Mouse (Mus musculus): ENCODE measurements around the gene 1700001C02Rik.

Gene 1700001C02Rik

DNA sequence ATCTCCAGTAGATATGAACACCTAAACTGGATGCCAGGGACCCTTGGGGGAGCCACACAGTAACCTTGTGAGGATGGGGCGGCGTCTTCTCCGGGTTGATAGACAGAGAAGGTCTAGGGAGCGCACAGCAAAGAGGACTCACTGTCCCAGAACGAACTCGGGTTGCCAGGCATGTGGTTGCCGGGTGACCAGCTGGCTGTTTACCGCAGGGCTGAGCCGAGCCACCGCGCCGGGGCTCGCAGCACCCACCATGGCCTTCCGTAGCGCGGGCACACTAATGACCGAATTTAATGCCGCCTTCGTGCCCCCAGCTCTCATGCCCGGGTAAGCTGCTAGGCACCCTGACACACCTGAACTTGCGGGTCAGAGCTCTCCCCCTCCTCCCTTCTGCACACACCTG, at the start of gene 1700001C02Rik:
Gene 1700001C02Rik (plus strand): TSS at position 187 of the 400 bp plus-strand sequence.
- DNase-seq = no peak

DNA sequence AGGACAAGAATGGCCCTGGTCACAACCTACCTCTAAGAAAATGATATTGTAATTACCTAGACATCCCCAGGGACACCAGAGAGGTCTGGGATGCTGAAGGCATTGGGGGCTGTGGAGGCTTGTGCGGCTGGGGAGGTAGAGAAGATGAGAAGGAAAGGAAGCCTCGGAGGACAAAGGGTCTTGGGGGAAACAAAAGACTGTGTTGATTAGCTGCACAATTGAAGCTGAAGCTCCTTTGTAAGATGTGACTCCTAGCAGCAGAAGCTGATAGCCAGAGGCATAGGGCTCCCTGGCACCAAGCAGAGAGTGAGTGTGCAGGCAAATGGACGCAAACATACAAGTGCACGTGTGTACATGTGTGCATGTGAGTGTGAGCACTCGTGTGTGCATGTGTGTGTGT, 49.2 kb upstream of the 1700001C02Rik start:
- DNase-seq = no peak

DNA sequence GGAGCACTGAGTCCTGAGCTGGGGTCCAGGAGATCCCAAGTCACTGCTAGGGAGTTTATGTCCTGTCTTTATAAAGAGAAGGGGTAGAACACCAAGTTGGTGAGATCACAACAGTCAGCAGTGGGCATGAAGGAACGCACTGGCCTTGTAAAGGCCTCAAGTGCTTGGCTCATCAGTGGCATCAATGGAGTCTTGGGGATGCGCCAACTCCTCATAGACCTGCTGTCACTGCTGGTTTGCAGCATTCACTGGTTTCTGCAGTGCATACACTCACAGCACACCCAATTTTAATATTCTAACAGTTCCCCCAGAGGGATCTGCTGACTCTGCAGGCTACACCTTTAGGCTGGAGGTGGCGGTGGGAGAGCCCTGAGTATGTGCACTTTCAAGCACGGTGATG, 42.7 kb upstream of the 1700001C02Rik start:
- no peak for DNase-seq

DNA sequence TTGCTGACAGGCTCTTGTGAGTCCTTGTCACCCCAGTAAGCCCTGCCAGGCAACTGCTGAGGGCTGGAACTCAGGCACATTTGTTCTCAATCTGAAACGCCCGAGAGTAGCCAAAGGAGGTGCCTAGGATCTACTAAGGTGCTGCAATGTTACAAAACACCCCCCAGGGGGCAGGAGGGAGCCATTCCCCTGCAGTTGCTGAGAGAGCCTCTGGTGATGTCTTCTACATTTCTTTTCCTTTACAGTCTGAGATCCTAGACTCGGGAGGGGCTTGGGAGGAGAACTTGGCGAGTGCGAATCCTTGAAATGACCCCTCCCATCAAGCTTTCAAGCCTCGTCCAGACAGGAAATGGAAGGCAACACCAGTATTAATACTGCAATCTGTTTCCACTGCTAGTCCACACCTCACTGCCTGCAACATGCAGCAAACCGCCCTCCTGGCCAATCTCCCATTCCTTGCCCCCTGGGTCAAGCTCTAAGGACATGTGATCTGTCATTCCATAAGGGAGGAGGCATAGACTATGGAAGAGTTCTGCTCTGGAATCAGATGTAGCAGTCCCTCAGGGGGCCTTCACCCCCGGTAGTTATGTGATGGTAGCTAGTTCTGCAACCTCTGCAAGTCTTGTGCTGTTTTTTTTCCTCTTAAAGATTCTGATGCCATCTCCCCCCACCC, 42.1 kb upstream of the 1700001C02Rik start:
- DNase-seq = peak; percentile 36

DNA sequence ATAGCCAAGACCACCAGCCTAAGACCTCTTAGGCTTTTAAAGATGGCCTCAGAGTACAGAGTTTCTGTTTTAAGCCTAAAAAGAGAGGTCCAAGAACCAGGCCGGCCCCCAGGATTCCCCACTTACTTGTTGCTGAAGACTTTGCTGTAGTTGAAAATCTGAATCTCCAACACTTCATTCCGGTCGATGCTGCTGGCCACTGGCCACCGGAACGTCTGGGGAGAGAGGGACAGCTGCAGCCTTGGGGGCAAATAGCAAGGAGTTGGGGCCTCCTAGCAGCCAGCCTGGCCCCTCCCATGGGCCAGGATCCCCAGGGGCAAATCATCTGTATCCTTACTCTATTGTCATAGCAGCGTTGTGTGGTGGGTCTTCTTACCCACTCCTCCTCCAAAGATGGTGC, 38.4 kb upstream of the 1700001C02Rik start:
- no peak for DNase-seq

DNA sequence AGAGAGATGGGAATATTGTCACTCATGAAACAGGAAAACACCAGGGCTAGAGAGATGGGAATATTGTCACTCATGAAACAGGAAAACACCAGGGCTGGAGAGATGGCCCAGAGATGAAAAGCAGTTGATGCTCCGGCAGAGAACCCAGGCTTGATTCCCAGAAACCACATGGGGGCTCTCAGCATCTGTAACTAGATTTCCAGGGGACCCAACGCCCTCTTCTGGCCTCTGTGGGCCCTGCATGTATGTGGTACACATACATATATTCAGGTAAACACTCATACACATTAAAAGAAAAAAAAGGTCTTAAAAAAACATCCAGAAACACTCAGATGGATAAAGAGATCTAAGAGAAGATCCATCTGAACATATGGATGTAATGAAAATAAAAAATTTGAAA, 26.9 kb upstream of the 1700001C02Rik start:
- no peak for DNase-seq

DNA sequence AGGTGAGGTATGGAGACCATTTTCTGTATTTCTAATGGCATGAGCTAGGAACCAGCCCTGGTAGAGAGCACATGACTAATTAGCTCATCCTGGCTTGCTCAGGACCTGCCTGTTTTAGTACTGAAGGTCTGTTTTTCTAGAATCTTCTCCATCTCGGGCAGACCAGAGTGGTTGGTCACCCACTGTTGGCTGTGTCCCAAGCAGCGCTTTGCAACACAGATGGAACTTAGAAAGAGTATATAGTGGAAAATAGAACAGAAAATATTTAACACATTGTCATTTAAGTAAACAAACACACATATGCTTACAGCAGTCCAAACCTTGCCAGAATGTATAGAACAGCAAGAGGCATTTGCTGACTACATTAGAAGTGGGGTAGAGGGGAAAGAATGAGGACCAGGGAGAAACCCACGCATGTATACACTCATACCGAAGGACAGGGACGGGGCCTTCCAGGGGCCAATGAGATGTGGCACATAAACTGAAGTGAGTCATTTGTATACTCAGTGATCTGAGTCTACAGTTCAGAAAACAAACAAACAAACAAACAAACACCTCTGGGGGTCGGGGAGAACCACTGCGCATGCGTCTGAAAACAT, 25.4 kb upstream of the 1700001C02Rik start:
- no peak for DNase-seq

DNA sequence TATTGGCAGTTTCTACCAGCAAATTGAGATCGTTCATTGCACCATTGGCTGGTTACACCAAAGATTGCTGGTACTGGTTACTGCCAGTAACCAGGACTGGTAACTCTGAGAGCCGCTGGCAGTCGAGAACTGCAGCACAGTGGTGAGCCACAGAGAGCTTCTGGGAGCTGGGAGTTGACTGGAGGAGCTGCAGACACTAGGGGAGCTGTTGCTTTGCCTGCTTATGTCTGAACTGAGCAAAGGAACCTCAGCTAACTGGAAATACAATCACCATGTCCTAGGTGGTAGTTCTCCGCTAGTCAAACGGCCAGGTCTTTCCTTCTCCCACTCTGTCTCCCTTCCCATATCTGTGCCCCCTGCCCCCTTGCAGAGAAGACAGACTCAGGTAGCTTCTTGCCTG, 23.7 kb upstream of the 1700001C02Rik start:
- no peak for DNase-seq

DNA sequence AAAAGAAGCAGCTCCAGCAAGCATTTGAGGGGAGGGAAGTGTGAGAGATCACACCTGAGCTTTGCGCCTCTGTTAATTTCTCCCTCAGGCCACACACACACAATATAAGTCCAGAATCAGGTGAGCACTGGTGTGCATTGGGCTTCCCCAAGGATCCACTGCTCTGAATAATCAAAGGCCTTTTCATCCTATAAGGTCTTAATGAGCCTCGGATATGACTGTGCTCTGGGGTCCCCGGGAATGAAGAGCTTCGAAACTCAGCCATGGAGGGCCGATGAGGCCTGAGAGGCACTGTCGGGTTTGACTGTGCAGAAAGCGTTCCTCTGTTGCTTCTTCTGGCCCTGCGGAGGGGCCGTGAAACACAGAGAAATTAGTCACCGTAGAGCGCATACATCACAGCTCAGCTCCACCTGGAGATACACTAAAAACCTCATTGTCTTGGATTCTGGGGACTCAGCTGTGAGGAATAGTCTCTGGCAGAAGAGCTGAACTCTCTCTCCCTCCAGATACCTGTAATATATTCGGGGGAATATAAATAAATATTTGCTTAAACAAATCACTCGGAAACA, 21.4 kb upstream of the 1700001C02Rik start:
- no peak for DNase-seq

DNA sequence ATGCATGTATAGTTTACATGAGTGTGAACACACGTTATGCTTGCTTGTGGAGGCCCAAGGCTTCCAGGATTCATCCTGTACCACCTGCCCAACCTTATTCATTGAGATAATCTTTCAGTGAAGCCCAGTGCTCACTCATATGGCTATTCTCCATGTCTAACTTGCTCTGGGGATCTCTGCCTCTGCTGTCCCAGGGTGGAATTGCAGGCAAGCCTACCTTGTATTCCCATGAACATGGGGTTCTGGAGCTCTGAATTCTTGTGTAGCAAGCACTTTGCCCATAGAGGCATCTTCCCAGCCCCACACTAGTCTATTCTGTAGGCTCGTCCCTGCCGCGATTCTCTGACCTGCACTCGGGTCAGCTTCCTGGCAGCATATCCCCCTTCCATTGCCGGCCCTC, 9.8 kb upstream of the 1700001C02Rik start:
- no peak for DNase-seq

DNA sequence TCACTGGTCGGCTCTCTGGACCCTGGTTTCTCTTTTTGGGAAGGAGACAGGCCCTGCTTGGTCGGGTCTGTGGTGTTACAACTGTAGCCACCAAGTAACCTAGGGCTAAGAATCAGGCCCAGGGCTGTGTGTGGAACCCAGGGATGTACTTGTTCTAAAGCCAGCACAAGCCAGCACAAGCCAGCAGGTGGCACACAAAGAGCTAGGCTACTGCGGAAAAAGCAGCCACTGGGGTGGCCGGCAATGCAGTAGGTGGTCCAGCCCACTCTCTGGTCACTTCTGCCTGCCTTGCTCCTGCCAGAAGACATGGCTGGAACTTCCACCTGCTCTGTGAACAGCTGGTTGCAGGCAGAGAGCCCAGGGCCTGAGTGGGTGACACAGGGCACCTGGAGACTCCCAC, 5.7 kb upstream of the 1700001C02Rik start:
- DNase-seq = no peak

DNA sequence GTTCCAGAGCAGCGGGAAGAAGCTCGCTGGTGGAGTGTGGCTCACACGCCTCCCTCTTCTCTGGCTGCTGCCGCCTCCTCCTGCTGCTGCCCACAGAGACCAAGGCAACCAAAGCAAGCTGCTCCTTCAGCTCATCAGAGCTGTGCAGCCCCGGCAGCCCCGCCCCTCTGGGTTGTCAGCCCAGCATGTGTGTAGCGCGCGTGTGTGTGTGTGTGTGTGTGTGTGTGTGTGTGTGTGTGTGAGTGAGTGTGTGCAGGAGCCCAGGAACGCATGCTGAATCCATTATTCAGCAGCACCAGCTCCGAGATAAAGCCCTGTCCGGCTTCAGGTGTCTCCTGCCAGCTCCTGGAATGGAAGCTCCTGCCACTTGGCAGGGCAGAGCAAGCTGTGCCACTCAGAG, 4.0 kb upstream of the 1700001C02Rik start, which contains the start of gene Otof:
Gene Otof (minus strand): TSS at position 112 of the 400 bp plus-strand sequence.
- DNase-seq = peak; percentile 42

DNA sequence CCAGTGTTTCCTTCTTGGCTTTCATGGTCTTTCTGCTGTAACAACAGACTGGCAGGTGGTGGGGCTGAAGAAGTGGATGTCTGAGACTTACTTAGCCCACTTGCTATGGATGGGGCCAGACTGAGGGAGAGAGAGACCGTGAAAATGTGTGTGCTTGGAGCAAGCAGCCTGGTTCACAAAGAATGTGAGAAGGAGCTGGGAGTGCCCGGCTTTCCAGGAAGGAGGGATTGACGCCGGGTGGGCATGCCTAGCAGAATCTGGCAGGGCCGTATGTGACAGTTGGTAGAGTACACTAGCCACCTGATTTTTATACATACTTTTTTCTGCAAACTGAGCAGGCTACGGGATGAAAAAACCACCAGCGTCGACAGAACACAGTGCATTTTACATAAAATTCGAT, 468 bp downstream of the 1700001C02Rik start:
- DNase-seq = no peak

DNA sequence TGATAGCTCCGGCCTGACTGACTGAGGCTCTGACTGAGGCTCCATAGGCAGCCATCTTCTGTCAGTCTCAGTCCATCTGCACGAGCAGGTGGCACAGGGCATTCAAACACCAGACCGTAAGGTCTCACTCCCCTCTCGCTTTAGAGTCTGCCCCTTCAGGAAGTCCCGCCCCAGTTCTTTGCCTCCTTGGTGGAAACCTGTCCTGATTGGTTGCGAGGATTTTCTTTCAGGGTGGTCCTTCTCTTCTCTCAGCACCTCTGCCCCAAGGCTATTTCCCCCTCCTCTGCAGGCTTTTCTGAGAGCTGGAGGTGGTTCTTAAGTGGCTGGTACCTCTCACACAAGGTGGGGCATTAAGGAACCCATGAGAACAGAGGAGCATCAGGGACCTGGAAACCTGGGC, 4.6 kb downstream of the 1700001C02Rik start:
- DNase-seq = no peak

DNA sequence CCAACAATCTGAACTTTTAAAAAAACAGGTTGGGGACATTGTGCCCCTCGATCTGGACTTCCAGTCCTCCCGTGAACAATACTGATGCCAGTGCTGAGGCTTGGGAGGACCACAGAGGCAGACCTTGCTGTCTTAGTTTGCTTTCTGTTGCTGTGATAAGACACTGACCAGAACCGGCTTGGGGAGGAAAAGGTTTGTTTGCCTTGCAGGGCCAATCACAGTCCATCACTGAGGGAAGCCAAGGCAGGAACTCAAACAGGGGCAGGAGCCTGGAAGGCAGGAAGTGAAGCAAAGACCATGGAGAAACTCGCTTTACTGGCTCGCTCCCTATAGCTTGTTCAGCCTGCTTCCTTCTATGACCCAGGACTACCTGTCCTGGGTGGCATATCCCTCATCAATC, 6.3 kb downstream of the 1700001C02Rik start:
- DNase-seq = no peak

DNA sequence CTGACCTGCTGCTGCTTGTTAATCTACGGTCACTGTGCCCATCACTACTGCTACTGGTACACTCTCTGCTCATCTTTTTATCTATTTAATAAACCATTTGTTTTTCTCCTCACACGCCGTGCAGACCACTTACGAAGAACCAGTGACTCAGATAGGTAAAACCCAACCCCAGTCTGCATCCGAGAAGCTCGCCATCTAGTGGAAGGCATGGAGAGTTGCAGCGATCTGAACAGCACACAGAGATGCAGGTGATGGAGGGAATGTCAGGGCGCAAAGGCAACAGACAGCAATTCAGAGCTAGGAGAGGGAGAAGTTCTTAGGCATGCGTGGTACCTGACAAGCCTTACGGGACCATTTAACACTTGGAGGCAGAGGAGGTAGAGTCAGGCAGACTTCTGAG, 10.7 kb downstream of the 1700001C02Rik start:
- DNase-seq = peak; percentile 16

DNA sequence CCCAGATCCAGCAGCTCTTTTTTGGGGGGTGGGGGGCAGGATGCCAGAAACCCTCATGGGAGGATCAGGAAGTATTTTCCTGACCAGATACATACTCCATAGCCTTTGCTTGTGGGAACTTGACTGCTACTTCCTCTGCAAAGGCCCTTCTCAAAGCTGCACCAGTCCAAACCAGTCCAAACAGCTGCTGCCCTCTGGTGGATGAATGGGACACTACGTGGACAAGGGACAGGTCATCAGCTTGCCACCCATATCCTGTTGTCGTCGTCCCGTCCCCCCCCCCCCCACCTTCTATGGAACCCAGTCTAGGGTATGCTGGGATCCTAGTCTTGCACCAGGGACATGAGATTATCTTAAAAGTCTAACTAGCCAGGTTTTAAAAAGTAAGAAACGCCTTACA, 16.5 kb downstream of the 1700001C02Rik start:
- peak; percentile 50 for DNase-seq

DNA sequence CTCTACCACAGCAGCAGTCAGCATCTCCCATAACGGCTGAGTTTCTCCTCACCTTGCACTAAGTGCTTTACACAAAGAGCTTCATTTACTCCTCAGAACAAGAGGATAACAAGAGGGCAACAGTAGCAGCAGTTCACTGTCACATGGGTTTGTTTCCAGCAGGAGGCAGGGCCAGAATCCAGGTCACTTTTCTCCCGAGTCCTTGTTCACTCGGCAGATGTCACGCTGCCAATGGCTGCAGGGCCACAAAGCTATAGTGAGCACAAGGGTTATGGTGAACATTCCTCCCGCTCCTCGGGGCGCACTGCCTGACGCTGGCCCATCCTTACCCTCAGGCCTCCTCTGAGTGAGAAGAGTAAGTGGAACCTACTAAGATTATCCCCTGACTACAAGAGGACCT, 17.7 kb downstream of the 1700001C02Rik start:
- DNase-seq = peak; percentile 18

DNA sequence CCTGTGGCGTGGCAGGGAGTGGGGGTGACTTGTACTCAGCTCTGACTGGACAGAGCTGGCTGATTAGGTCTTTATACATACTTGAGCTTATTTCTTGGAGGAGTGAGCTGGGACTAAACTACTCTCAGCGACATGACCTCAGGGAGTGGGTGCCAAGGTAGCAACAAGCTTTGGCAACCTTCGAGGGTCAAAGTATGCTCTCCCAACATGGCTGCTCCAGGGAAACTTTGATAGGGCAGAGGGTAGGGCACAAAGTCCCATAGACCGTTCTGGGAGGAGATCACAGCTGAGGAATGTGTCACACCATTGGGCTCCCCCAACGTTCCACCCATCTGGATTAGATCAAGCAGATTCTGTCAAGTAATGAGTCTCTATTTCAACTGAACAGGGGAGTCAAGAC, 18.7 kb downstream of the 1700001C02Rik start:
- DNase-seq = no peak

DNA sequence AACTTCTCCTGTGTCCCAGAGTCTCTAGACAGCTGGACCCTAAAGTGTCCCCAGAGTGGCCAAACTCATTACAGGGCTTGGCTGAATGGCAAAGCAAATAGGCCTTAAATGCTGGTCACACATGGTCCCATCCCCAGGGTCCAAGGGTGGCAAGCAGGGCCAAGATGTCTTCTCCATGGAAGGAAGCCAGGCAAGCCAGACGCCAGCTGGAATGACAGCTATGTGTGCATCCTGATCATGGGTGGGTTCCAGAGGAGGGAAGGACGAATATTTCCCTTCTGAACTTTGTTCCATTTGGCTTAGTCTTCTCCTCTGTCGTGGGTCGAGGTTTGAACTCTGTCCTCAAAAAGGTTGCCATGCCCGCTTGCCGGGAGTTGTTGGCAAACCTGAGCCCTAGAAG, 19.3 kb downstream of the 1700001C02Rik start:
- no peak for DNase-seq

DNA sequence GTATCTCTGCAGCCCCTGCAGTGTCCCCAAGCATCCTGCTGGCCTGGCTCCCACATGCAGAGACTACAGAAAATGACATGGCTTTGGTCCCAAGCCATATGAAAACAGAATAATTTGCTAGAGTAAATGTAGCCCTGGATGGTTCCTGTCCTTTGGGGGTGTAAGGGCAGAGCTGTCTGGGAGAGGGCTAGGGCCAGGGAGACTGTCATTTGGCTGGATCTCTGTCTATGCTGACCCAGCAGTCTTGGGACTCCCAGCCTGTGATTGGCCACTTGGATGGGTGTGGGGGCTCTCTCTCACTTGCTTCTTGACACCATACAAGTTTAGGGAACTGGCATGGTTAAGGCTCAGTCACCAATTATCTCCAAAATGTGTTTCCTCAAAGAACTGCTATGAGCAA, 24.4 kb downstream of the 1700001C02Rik start:
- DNase-seq = no peak

DNA sequence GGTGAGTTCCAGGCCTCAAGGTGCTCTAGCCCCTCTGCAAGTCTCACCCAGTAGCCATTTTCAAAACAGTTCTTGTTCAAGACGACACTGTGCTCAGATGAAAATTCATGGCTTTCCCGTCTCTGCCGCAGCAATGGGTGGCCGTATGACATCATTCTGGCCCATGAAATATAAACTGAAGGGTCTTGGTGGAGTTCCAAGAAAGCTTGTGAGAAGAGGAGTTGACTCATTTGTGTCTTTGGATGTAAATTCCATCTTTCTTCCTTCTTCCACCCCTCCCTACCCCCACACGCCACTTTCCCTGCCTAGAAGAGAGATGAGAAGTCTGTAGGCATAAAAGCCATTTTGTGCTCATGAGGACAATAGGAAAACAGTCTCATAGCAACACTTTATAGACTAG, 25.0 kb downstream of the 1700001C02Rik start:
- no peak for DNase-seq

DNA sequence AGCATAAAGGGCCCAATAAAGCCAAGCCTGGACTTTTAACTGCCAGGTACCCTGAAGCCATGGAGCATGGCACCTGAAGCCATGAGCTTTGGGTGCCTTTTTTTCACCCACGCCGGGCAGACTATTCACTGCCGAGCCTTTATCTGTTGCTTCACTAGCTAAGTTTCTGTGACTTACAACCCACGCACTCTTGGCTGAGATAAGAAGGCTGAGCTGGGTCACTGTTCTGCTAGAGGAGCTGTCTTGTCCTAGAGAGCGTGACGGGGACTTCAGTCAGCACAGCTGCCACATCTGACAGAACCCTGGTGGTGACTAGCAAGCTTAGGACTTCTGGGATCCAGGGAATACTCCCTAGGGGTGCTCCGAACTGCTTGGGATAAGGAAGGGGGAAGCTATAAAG, 27.9 kb downstream of the 1700001C02Rik start:
- no peak for DNase-seq

DNA sequence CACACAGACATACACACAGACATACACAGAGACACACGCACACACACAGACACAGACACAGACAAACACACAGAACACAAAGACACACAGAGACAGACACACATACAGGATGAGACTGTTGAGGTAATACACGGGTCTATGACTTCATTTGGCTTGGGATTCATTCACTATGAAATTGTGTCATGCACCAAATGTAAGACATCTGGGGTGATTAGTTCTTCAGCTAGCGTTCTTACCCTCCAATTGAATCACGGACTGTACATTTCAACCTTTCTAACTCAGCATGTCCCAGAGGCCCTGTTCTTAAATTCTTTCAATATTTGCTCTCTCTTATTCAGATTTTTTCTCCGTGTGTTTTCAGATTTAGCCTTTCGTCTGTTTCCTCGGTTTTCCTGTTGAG, 28.8 kb downstream of the 1700001C02Rik start:
- no peak for DNase-seq

DNA sequence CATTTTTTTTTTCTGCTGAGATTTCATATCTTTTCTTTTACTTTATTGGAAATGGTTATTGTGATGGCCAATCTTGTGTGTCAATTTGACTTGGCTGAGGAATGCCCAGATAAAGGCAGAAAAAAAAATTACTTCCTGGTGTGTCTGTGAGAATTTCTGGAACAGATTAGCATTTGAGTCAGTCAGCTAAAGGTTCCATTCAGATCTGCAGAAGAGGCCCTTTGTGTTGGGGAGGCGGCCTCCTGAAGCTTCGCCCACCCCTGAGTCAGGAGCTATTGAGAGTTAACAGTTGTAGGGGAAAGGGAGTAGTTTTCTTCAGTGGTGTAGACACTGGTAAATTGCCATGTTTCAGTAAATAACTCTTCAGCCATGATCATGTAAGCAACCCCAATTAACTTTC, 29.4 kb downstream of the 1700001C02Rik start:
- no peak for DNase-seq
